Mouse (Mus musculus) yolk sac, embryonic 10.5 days (tissue): ENCODE data around the gene Dnajb4.
"Not testable (repeated sequence)": the region's sequence is repeated elsewhere in the genome, so short reads cannot be mapped to it uniquely, and the experiment has no call there.

Experiments
- DNase-seq: peaks from one replicate; pipeline ENCODE4 v3.0.0-alpha.2; 2017; ENCODE audit warnings: low spot score

Gene Dnajb4

DNA sequence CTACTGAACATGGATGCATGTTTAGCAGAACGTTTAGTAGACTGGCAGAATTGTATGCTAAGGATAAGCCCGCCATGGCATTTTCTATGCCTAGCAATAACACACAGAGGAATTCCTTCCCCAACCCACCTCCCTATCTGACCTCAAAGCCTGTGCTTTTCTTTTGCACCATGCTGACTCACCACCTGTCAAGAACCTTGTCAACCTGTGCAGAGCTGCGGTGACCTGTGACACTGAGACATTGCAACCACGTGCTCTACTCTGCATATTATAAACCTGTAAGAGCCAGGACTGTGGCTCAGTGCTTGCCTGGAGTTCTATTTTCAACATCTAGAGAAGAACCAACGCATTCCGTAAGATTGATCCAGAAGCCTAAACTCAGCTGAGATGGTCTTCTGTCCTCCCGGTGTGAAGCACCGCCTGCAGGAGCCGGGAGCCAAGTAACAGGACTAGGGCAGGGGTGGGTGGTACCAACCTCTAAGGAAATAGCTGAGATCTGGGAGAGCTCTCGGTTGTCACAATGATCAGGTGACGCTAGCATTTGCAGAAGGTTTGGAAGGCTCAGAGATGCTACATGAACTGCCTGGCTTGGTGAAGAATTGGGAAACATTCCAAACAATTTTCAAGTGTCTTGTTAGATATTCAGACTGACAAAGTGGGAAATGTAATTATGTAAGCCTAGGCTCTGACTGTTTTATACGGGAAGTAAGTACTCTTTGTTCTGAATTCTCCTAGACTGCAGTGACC lies 62.8 kb downstream of the Dnajb4 start:
- peak; percentile 70 for DNase-seq

DNA sequence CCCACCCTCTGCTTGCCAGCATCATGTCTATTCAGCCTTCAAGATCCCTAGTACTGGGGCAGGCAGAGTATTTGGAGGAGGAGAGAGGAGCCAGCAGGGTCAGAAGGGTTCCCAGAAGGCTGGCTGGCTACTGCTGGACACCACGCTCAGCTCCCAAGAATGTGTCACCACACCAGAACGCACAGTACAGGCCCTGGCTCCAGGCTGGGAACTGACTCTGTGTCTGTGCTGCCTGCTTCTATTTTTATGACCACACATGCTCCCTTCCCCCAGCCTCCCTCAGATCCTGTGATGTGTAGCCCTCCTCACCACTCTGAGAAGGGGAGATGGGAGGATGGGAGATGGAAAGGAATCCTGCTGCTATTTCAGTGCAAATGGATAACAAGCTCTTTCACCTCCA lies 64.9 kb downstream of the Dnajb4 start:
- DNase-seq, result peak; percentile 53

DNA sequence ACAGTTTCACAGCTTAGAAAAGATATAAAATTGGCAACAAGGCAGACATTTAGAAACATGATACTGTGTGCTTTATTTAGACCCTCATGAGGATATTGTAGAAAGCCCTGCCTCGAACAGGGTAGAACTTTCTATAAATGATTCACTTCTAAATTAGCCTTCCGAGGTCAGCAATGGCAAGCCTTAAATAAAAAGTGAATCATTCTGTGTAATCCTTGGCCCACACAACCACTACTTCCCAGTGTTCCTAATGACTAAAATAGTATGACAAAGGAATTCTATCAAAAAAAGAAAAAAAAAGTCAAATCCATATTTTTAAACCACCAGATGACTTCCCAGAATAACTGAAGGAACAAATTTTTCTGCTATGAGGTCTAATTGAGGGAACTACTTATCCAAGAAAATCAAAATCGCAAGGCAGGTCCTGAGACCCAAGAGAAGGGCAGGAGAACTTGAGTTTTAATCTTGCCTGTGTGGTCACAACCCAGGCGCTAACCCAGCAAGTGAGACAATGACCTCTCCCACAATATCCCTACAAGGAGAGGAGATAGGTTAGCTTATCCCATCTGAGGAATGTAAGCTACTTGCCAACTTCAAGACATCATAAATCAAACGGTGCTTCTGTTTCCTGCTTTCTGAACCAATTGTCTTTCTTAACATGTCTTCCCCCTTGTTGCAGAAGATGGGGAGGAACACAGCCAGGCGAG lies 67.0 kb downstream of the Dnajb4 start:
- no peak for DNase-seq

DNA sequence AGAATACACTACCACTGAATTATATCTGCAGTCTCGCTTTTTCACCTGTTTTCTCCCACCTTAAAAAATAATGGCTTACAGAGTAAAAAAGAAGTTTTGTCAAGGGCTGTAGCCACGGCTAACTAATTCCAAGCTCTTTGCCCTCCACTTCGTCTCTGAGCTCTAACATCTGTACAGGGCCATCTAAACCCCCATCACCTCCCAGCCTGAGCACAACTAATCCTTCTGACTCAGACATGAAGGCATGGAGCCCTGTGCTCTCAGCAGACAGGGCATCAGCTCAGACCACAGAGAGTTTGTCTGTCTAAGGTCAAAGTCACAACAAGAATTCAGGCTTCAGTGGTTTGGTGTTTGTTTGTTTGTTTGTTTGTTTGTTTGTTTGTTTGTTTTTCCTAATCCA lies 68.0 kb downstream of the Dnajb4 start:
- no peak for DNase-seq

DNA sequence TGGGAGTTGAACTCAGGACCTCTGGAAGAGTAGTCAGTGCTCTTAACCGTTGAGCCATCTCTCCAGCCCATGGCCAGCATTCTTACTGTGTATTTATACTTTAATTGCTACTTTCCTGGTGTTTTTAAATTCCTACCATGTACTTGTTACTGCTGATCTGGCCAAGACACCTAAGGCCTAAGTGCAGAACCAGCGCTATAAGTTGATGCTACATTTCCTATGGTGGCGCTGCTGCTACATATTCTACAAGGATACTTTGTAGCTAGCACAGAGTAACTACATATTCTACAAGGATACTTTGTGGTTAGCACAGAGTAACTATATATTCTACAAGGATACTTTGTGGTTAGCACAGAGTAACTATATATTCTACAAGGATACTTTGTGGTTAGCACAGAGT lies 70.8 kb downstream of the Dnajb4 start:
- not testable (repeated sequence) for DNase-seq

DNA sequence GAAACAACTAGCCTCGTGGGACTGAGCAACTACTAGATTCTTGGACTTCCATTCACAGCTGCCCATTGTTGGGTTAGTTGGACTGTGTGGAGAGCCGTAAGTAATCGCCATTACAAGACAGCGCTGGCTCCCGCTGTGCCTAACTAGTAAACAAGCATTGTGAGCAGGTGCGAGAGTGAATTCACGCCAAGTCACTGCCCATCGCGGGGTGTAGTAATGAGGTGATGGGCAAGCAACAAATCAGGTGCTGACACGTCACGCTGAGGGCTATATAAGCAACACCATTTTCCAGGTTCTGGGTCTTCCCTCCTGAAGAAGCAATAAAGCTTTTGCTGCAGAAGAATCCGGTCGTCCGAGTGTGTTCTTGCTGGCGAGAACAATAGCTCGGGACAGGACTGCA lies 74.0 kb downstream of the Dnajb4 start:
- not testable (repeated sequence) for DNase-seq

DNA sequence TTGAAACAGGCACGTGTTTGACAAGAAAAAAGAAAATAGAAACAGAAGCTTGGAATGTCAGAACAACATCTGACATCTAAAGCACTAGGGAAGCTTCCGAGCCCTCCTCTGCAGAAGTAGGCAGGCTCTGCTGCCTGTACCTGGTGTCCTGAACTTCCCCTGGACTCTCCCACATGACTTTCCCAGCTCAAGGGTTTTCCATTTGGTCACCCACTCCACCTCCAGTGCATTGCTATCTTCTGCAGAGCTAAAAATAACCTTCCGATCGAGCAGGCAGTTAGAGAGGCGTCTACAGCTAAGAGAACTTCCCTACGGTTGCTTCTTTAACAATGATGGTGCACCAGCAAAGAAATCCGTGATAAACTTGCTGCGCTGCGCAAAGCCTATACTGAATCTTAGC lies 76.5 kb downstream of the Dnajb4 start:
- DNase-seq, result peak; percentile 75

DNA sequence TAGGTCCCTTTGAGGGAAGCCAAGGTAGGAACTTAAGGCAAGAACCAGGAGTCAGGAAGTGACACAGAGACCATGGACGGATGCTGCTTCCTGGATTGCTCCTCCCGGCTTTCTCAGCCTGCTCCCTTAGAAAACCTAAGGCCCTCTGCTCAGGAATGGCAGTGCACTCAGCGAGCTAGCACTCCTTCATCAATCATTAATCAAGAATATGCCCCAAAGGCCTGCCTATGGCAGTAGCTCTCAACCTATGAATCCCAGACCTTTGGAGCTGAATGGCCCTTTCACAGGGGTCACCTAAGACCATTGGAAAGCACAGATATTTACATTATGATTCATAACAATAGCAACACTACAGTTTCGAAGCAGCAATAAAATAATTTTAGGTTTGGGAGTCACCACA lies 79.1 kb downstream of the Dnajb4 start:
- no peak for DNase-seq

DNA sequence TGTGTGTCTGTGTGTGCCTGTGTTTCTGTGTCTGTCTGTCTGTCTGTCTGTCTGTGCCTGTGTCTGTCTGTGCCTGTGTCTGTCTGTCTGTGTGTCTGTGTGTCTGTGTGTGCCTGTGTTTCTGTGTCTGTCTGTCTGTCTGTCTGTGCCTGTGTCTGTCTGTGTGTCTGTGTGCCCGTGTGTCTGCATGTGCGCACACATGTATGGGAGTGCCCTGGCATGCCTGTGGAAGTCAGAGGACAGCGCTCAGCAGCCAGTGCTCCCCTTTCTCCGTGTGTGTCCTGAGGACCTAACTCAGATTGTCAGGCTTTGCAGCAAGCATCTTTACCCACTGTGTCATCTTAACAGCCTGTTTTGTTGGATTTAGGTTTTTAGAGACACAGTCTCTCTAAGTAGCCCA lies 80.7 kb downstream of the Dnajb4 start:
- not testable (repeated sequence) for DNase-seq

DNA sequence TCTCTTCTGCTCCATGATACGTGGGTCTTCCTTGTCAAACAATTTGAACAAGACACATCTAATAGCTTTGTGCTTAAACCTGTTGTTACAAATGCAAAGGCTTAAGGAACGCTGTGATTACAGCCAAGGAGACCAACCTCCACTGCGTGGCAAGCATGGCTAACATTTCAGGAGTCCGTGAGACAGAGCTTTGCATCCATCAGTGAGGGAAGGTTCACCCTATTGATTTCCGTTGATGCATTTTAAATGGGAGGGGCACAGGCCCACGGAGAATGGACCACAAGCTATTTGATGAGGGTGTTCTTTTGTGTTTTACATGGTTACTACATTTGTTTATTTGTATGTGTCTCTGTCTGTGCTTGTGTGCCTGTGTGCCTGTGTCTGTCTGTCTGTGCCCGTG lies 81.5 kb downstream of the Dnajb4 start:
- DNase-seq, result no peak
